Mouse (Mus musculus) retina, adult 2 months (tissue): ENCODE data around the gene Smim14.
"Not testable (repeated sequence)": the region's sequence is repeated elsewhere in the genome, so short reads cannot be mapped to it uniquely, and the experiment has no call there.

Experiments
- DNase-seq: peaks from one replicate; pipeline ENCODE4 v3.0.0-alpha.2; 2012; ENCODE audit warnings: low read depth, low spot score

The Smim14 gene

GRCm38 (mm10) chr5:65524831-65525230 is 12.2 kb downstream of the Smim14 start:
- DNase-seq = no peak

- no peak for DNase-seq
Observed at GRCm38 (mm10) chr5:65521803-65522202, 15.2 kb downstream of the Smim14 start.

DNA sequence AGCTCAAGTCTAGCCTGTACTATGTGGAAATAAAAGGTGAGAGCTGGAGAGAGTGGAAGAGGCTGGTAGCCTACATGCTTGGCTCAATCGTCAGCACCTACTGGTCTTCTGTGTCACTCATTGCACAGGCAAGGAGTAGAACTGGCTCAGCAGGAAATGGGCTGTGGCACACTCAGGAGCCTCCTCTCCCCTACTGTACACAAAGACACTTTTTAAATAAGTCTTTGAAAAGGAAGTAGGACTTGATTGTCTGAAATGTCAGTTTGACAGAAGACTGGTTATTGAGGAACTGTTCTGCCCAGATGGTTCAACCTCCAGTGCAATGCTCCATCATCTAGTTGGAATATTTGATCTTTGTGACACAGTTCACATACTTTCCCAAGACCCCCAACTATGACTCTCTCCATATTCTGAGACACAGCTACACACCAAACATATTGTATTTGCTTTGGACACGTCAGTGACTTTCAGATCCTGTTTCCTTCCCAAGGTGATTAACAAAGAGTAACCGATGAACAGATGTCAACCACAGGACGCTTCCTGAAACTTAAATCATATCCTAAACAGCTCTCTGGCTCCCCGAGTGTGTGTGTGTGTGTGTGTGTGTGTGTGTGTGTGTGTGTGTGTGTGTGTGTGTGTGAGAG is 22.2 kb downstream of the Smim14 start:
- no peak for DNase-seq

DNA sequence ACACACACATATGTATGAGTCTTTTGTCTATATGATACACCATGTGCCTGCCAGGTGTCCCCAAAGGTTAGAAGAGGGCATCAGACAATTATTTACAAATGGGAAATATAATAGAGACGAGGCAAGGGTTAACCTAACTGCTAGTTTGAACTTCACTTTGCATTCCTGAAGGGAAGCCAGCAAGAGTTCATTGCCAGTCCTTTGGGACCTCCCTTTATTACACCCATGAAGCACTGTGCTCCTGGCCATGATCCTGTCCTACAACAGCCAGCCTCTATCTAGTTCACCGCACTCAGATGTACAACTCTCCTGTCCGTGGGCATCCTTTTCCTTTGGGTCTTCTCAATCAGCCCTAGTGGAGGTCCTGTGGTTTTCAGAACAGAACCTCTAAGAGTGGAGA is 23.5 kb downstream of the Smim14 start:
- DNase-seq = no peak

GRCm38 (mm10) chr5:65508395-65508794 is 28.6 kb downstream of the Smim14 start:
- no peak for DNase-seq

- DNase-seq = no peak
Observed at GRCm38 (mm10) chr5:65505786-65506185, 31.2 kb downstream of the Smim14 start.

- no peak for DNase-seq
Observed at GRCm38 (mm10) chr5:65501407-65501806, 35.6 kb downstream of the Smim14 start.

DNA sequence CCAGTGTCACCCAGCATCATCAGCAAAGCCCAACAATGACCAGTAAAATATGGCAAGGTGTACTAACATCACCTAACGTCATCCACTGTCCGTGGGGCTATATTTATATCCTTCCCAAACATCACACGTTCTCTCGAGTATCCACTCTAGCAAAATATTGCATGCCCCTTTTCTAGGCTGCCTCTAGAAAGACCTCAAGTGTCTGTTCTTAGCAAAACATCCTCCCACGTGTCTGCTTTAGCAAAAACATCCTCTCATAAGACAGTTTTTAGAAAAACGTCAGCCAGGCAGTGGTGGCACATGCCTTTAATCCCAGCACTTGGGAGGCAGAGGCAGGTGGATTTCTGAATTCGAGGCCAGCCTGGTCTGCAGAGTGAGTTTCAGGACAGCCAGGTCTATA is 36.8 kb downstream of the Smim14 start:
- no peak for DNase-seq

- DNase-seq = peak; percentile 87
Observed at GRCm38 (mm10) chr5:65492716-65493531, 44.1 kb downstream of the Smim14 start, which contains the start of gene Gm43552. Gene Gm43552 (minus strand): TSS chr5:65492833.

DNA sequence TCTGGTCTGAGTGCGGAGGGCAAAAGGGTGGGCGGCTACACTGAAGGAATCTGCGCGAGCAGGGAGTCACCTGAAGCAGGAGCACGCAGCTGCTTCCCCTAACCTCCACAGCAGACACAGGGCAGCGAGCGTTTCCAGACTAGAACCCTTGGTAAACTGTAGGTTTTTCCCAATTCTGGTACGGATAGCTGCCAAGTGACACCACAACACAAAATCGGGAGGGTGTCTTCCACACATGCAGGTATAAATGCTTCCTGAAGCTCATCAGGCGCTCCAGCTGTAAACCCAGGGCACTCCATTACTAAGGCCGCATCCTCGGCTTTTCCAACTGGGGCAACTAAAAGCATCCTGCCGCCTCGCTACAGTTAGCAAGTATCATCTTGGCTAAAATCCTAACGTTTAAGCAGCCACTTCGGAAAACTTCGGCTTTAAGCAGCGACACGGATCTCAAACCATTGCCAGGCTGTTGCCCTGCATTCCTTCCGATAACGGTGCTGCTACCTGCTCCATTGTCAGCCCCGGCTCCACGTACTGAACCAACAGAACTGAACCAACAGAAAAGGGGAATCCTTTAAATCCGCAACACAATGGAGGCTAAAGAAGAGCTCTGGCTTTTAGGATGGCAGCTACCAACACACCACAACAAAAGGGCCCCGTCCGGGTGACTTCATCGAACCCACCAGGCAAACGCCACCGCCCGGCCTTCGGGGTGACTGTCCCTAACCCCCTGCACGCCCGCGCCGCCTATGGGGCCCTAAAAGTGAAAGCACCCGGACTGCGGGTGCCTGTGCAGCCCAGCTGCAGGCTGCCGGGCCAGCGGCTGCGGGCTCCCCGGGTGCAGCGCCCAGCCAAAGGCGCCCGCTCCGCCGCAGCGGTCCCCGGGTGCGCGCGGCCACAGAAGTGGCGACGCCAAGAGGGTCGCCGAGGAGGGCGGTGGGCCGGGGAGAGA is 44.9 kb downstream of the Smim14 start:
- peak; percentile 37 for DNase-seq

GRCm38 (mm10) chr5:65489830-65490229 is 47.2 kb downstream of the Smim14 start:
- DNase-seq = no peak

- DNase-seq = no peak
Observed at GRCm38 (mm10) chr5:65488725-65489124, 48.3 kb downstream of the Smim14 start.

- no peak for DNase-seq
Observed at GRCm38 (mm10) chr5:65487381-65487780, 49.6 kb downstream of the Smim14 start.

GRCm38 (mm10) chr5:65486514-65486913 is 50.5 kb downstream of the Smim14 start:
- no peak for DNase-seq

DNA sequence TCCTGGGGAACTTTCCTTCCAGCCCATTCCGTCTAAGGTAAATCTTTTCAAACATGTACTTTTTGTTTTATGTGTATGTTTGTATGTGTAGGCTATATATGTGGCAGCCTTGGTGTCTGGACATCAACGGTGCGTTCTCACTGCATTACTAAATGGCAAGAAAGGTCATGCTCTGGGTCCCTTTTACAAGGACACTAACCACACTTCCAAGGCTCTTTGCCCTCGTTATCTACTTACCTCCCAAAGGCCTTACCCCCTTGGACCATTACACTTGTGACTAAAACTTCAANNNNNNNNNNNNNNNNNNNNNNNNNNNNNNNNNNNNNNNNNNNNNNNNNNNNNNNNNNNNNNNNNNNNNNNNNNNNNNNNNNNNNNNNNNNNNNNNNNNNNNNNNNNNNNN is 54.0 kb downstream of the Smim14 start:
- no peak for DNase-seq

DNA sequence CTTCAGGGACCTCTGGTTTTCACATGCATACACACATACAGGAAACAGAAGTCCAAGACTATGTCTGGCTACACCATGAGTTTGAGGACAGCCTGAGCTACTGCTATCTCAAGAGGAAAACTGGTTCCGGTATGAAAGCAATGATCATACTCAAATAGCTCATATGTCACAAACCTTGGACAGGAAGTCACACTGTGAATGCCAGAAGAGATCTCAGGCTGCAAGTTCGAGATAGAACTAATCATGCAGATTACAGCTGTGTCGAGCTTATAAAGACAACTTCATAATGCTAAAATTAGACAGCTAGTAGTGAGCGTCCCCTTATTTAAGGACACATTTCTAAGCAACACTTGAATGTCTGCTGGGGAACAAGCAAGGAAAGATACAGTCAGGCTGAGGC is 56.5 kb downstream of the Smim14 start:
- no peak for DNase-seq

GRCm38 (mm10) chr5:65479681-65480445 is 57.1 kb downstream of the Smim14 start:
- no peak for DNase-seq

DNA sequence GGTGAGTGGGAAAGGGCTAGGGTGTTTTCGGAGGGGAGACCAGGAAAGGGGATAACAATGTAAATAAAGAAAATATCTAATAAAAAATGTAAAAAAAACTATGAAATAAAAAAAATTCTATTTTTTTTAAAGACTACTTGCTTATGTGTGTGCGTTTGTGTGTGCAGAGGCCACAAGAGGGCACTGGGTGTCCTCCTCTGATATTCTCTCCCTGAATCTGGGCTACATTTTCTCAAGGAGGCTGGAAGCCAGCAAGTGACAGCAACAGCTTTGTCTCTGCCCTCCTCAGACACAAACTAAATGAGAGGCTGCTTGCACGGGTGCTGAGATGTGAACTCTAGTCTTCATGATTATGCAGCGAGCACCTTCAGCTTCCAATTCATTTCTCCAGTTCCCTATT is 58.8 kb downstream of the Smim14 start:
- no peak for DNase-seq

- DNase-seq = not testable (repeated sequence)
Observed at GRCm38 (mm10) chr5:65476739-65477138, 60.2 kb downstream of the Smim14 start.

- no peak for DNase-seq
Observed at GRCm38 (mm10) chr5:65475806-65476205, 61.2 kb downstream of the Smim14 start.

DNA sequence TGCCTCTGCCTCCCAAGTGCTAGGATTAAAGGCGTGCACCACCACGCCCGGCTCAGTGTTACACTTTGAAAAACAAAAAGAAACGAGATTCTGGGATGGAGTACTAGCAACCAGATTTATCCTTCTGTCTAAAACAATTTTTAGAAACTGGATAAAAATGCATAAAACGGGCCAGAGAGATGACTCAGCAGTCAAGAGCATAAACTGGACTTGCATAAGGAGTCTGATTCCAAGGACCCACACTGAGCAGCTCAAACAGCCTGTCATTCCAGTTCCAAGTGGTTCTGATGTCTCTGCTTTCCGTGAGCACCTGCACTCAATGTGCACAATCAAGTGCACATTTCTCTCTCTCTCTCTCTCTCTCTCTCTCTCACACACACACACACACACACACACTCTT is 67.2 kb downstream of the Smim14 start:
- DNase-seq = no peak
